Mouse (Mus musculus): Measurements from ENCODE around the gene Clic6.

Gene Clic6

GRCm38 (mm10) chr16:92485436-92485835, at the start of gene Clic6:
TSS of gene Clic6 (plus strand) at chr16:92485736.
- DNase-seq (ENCODE audit: low spot score in 2 of 2), result no peak

- DNase-seq (ENCODE audit: low spot score in 2 of 2), result no peak
These were observed 45.8 kb upstream of the Clic6 start for GRCm38 (mm10) chr16:92439775-92440174.

- peak in 1 of 2 experiments; percentile 34 for DNase-seq (ENCODE audit: low spot score in 2 of 2)
These were observed 45.3 kb upstream of the Clic6 start for GRCm38 (mm10) chr16:92440229-92440628.

GRCm38 (mm10) chr16:92441203-92441602, 44.3 kb upstream of the Clic6 start:
- DNase-seq (ENCODE audit: low spot score in 2 of 2), result no peak

- DNase-seq (ENCODE audit: low spot score in 2 of 2), result no peak
These were observed 43.4 kb upstream of the Clic6 start for GRCm38 (mm10) chr16:92442150-92442549.

- no peak for DNase-seq (ENCODE audit: low spot score in 2 of 2)
These were observed 42.6 kb upstream of the Clic6 start for GRCm38 (mm10) chr16:92442946-92443345.

- no peak for DNase-seq (ENCODE audit: low spot score in 2 of 2)
These were observed 41.9 kb upstream of the Clic6 start for GRCm38 (mm10) chr16:92443644-92444113.

- DNase-seq (ENCODE audit: low spot score in 2 of 2), result peak in 1 of 2 experiments; percentile 42
These were observed 40.2 kb upstream of the Clic6 start for GRCm38 (mm10) chr16:92445377-92445776.

GRCm38 (mm10) chr16:92449080-92449479, 36.5 kb upstream of the Clic6 start:
- no peak for DNase-seq (ENCODE audit: low spot score in 2 of 2)

GRCm38 (mm10) chr16:92450331-92450730, 35.2 kb upstream of the Clic6 start:
- no peak for DNase-seq (ENCODE audit: low spot score in 2 of 2)

- DNase-seq (ENCODE audit: low spot score in 2 of 2), result no peak
These were observed 33.9 kb upstream of the Clic6 start for GRCm38 (mm10) chr16:92451516-92452072.

GRCm38 (mm10) chr16:92452609-92453008, 32.9 kb upstream of the Clic6 start:
- peak in 1 of 2 experiments; percentile 26 for DNase-seq (ENCODE audit: low spot score in 2 of 2)

GRCm38 (mm10) chr16:92454002-92454401, 31.5 kb upstream of the Clic6 start:
- no peak for DNase-seq (ENCODE audit: low spot score in 2 of 2)

- no peak for DNase-seq (ENCODE audit: low spot score in 2 of 2)
These were observed 31.0 kb upstream of the Clic6 start for GRCm38 (mm10) chr16:92454495-92454894.

GRCm38 (mm10) chr16:92455488-92455887, 30.0 kb upstream of the Clic6 start:
- DNase-seq (ENCODE audit: low spot score in 2 of 2), result no peak

- DNase-seq (ENCODE audit: low spot score in 2 of 2), result no peak
These were observed 29.6 kb upstream of the Clic6 start for GRCm38 (mm10) chr16:92455969-92456368.

- peak in 1 of 2 experiments; percentile 63 for DNase-seq (ENCODE audit: low spot score in 2 of 2)
These were observed 27.9 kb upstream of the Clic6 start for GRCm38 (mm10) chr16:92457594-92457993.

- no peak for DNase-seq (ENCODE audit: low spot score in 2 of 2)
These were observed 24.1 kb upstream of the Clic6 start for GRCm38 (mm10) chr16:92461412-92461811.

GRCm38 (mm10) chr16:92464390-92464972, 21.1 kb upstream of the Clic6 start:
- no peak for DNase-seq (ENCODE audit: low spot score in 2 of 2)

- DNase-seq (ENCODE audit: low spot score in 2 of 2), result no peak
These were observed 20.3 kb upstream of the Clic6 start for GRCm38 (mm10) chr16:92465226-92465625.

GRCm38 (mm10) chr16:92465642-92466526, 19.7 kb upstream of the Clic6 start:
- peak; percentile 90 to 94 for DNase-seq (ENCODE audit: low spot score in 2 of 2)

- no peak for DNase-seq (ENCODE audit: low spot score in 2 of 2)
These were observed 18.5 kb upstream of the Clic6 start for GRCm38 (mm10) chr16:92467041-92467440.

GRCm38 (mm10) chr16:92468459-92468858, 17.1 kb upstream of the Clic6 start:
- no peak for DNase-seq (ENCODE audit: low spot score in 2 of 2)
